Mouse (Mus musculus) stomach, embryonic 14.5 days (tissue): Measurements from ENCODE around the gene Kdm4a. TPM values are rescaled to one million over a fixed set of nuclear protein-coding genes. Genes with fewer than 3 reads are reported as not detected.

Source experiments
- ATAC-seq: fragments of 200-750 bp; cut with Nextera tagmentation; 2 replicates; pipeline ENCODE4 v1.8.0; 2017; ENCODE audit warnings: low read depth, moderate TSS enrichment; ENCODE audit not compliant: insufficient number of reproducible peaks, insufficient read depth, low FRiP score
- H3K27ac ChIP-seq: fragments of 300-500 bp; sonication (generic); 2 replicates; pipeline ENCODE4 v1.5.1; 2014; ENCODE audit warnings: mild to moderate bottlenecking, low read length, moderate library complexity, mixed read lengths
- H3K27me3 ChIP-seq: fragments of 300-500 bp; sonication (generic); 2 replicates; pipeline ENCODE4 v1.6.1; 2014; ENCODE audit warnings: low read length, control low read depth, mixed read lengths; ENCODE audit not compliant: control insufficient read depth, insufficient read depth
- H3K36me3 ChIP-seq: fragments of 300-500 bp; sonication (generic); 2 replicates; pipeline ENCODE4 v1.6.1; 2014; ENCODE audit warnings: mild to moderate bottlenecking, control low read depth, low read length, moderate library complexity, mixed read lengths; ENCODE audit not compliant: control insufficient read depth, insufficient read depth
- H3K4me1 ChIP-seq: fragments of 300-500 bp; sonication (generic); 2 replicates; pipeline ENCODE4 v1.6.1; 2014; ENCODE audit warnings: low read length, control low read depth, mixed read lengths; ENCODE audit not compliant: control insufficient read depth, insufficient read depth
- H3K4me2 ChIP-seq: fragments of 300-500 bp; sonication (generic); replicated peaks from 2 replicates; pipeline ENCODE4 v1.6.1; 2014; ENCODE audit warnings: low read depth, low read length, control low read depth
- H3K4me3 ChIP-seq: fragments of 300-500 bp; sonication (generic); 2 replicates; pipeline ENCODE4 v1.5.1; 2014; ENCODE audit warnings: low read depth, low read length, control low read depth
- H3K9ac ChIP-seq: fragments of 300-500 bp; sonication (generic); replicated peaks from 2 replicates; pipeline ENCODE4 v1.6.1; 2014; ENCODE audit warnings: low read depth, mild to moderate bottlenecking, control low read depth, low read length, moderate library complexity, mixed read lengths
- H3K9me3 ChIP-seq: fragments of 300-500 bp; sonication (generic); 2 replicates; pipeline ENCODE4 v1.6.1; 2016; ENCODE audit warnings: low read depth, low read length, control low read depth; ENCODE audit not compliant: control insufficient read depth
- WGBS: fragments of 180-500 bp; shearing (Covaris S2); extraction: QIAGEN DNeasy Blood & Tissue Kit; methylation state at CpG from one replicate; pipeline ENCODE4 v1.1.7; 2014; 5-methylcytosine and 5-hydroxymethylcytosine counted together
- polyA plus RNA-seq: library from polyadenylated mRNA; unstranded; fragments of >200 nt; fragmentation: Nextera tagmentation; extraction: Ambion mirVana; gene quantifications from 2 replicates; pipeline ENCODE4 v1.2.1, GENCODE M21; 2014

Gene Kdm4a
- polyA plus RNA-seq, 1 experiment from 2014 or later, result 43.5 TPM

GRCm38 (mm10) chr4:118172461-118172860 lies 7.4 kb downstream of the Kdm4a start:
- Histone ChIP-seq H3K27ac (no peak overlapping the region), H3K4me1 (no peaks in the 10 kb centered on the region), H3K4me2 (no peak overlapping the region), H3K27me3 (no peaks in the 10 kb centered on the region), H3K36me3 (peaks cover 95% of the 10 kb centered on the region), H3K4me3 (no peak overlapping the region), H3K9ac (no peak overlapping the region), H3K9me3 (no peaks in the 10 kb centered on the region)
- WGBS, result 96% methylated on average over 12 of the region's 12 CpGs
- ATAC-seq, result no peak

DNA sequence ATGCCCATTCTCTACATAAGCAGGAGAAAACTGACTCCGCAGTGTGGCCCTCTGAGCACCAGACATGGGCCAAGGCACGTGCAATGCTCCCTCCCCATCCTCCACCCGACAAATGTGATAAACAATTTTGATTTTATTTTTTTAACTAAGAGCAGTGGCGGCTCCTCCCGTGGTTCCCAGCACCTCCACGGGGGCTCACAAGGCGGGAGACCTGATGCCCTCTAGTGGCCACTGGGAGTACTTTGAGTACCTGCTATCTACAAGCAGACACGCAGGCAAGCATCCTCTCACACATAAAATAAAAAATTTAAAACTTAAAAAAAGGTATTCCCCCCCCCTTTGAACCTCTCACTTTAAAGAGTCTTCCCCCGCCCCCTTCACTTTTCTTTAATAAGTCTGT lies 8.8 kb downstream of the Kdm4a start:
- Histone ChIP-seq H3K4me3 (no peak overlapping the region), H3K4me2 (no peak overlapping the region), H3K27ac (no peak overlapping the region), H3K9ac (no peak overlapping the region), H3K4me1 (no peaks in the 10 kb centered on the region), H3K36me3 (peaks cover 96% of the 10 kb centered on the region), H3K27me3 (no peaks in the 10 kb centered on the region), H3K9me3 (no peaks in the 10 kb centered on the region)
- WGBS, result 84% methylated on average over 9 of the region's 9 CpGs
- no peak for ATAC-seq

DNA sequence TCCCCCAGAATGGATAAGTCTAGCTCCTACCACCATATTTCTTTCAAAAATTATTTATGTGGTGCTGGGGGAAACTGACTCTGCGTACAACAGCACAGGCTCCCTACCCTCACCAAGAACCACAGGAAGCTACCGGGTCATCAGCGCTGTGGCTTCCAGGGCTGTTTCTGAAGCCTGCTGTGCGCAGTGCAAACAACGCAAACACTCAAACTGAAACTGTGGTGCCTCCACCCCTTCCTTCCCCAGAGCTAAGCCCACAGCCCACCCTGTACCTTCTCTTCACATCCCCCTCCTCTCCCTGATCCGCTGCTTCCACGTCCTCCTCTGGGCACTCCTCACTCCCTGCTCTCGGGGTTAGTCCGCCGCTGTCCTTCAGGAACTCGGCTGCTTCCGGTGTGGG lies 17.7 kb downstream of the Kdm4a start:
- Histone ChIP-seq H3K36me3 (peaks cover 91% of the 10 kb centered on the region), H3K27me3 (no peaks in the 10 kb centered on the region), H3K4me3 (no peak overlapping the region), H3K27ac (no peak overlapping the region), H3K4me2 (no peak overlapping the region), H3K4me1 (no peaks in the 10 kb centered on the region), H3K9me3 (no peaks in the 10 kb centered on the region), H3K9ac (no peak overlapping the region)
- no peak for ATAC-seq
- 95% methylated on average over 12 of the region's 12 CpGs for WGBS

- no peak for ATAC-seq
- H3K4me3 ChIP-seq, result no peak overlapping the region
- H3K4me1 ChIP-seq, result no peaks in the 10 kb centered on the region
- H3K27ac ChIP-seq, result no peak overlapping the region
- no peak overlapping the region for H3K9ac ChIP-seq
- H3K4me2 ChIP-seq, result no peak overlapping the region
- no peaks in the 10 kb centered on the region for H3K27me3 ChIP-seq
- WGBS, result 91% methylated on average over 3 of the region's 3 CpGs
- H3K36me3 ChIP-seq, result peaks cover 94% of the 10 kb centered on the region
- H3K9me3 ChIP-seq, result no peaks in the 10 kb centered on the region
These were observed 22.2 kb downstream of the Kdm4a start for GRCm38 (mm10) chr4:118157666-118158065.

DNA sequence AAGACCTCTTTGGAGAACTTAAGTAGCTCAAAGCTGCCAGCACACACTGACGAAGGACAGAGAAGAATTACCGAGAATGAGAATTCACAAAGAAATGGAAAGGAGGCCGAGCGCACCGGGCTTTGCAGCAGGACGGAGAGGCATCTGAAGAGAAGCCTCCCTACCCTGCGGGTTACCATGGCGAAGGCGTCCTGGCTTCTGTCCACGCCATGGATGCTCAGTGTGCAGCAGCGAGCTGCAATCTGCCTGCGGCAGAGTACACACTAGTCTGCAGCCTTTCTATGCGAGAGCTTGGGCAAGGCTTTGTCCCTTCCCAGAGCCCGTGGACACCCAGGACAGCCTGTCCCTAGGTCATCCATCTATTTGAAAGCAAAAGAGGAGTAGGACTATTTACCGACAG lies 23.3 kb downstream of the Kdm4a start:
- Histone ChIP-seq H3K4me2 (no peak overlapping the region), H3K4me3 (no peak overlapping the region), H3K9ac (no peak overlapping the region), H3K9me3 (no peaks in the 10 kb centered on the region), H3K4me1 (no peaks in the 10 kb centered on the region), H3K36me3 (peaks cover 94% of the 10 kb centered on the region), H3K27me3 (no peaks in the 10 kb centered on the region), H3K27ac (no peak overlapping the region)
- WGBS, result 86% methylated on average over 15 of the region's 15 CpGs
- ATAC-seq, result no peak

GRCm38 (mm10) chr4:118154889-118155288 lies 25.0 kb downstream of the Kdm4a start:
- H3K4me2 ChIP-seq, result no peak overlapping the region
- no peak overlapping the region for H3K27ac ChIP-seq
- no peaks in the 10 kb centered on the region for H3K4me1 ChIP-seq
- ATAC-seq, result no peak
- H3K9me3 ChIP-seq, result no peaks in the 10 kb centered on the region
- no peaks in the 10 kb centered on the region for H3K27me3 ChIP-seq
- no peak overlapping the region for H3K9ac ChIP-seq
- 90% methylated on average over 5 of the region's 5 CpGs for WGBS
- H3K4me3 ChIP-seq, result no peak overlapping the region
- peaks cover 90% of the 10 kb centered on the region for H3K36me3 ChIP-seq

DNA sequence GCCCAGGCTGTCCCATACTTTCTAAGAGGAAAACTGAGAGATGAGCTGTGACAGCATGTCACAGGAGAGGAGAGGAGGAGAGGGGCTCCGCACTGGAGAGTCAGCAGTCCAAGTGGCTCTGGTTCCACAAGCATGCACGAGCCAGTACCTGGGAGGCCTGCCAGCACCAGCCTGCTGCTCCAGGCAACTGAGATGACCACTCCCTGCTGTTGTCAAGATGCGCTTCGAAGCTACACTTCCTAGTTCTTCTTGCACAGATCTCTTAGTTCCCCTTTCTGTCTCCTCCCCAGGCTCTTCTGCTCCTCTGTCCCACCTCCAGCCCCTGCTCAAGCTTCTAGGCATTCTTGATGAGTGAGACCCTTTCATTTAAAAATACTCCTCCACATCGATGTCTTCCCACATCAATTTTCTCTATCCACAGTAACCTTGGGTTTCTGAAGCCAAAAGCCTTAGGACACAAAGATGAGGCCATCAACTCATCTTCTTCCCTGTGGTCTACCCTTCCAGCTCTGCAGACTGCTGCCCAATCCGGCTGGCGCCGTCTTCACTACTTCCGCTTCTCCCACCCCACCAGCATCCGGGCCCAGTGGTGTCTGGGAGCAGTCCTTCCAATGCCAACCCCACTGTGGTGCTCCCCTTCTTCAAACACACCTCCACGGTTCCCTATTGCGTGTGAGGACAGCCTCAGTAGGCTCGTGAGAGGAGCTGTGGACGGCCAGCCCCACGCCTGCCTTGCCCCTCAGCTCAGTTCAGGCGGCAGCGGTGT lies 27.6 kb downstream of the Kdm4a start:
- H3K4me3 ChIP-seq, result no peak overlapping the region
- H3K9ac ChIP-seq, result no peak overlapping the region
- H3K27me3 ChIP-seq, result no peaks in the 10 kb centered on the region
- no peak overlapping the region for H3K4me2 ChIP-seq
- peaks cover 90% of the 10 kb centered on the region for H3K36me3 ChIP-seq
- no peak for ATAC-seq
- H3K27ac ChIP-seq, result no peak overlapping the region
- H3K4me1 ChIP-seq, result no peaks in the 10 kb centered on the region
- 94% methylated on average over 17 of the region's 17 CpGs for WGBS
- no peaks in the 10 kb centered on the region for H3K9me3 ChIP-seq

DNA sequence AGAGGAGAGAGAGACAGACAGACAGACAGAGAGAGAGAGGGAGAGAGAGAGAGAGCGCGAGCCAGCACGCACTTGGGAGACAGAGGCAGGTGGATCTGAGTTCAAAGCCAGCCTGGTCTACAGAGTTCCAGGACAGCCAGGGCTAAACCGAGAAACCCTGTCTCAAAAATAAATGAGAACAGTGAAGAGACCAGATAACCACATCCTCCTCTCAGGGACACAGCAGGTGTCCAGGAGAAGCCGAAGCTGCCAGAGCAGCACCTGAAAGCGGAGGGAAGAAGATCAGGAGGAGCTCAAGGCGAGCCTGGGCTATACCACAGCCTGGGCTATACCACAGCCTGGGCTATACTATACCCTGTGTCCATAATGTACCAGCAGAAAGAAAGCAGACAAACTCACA lies 29.0 kb downstream of the Kdm4a start:
- WGBS, result 92% methylated on average over 7 of the region's 7 CpGs
- Histone ChIP-seq H3K27ac (no peak overlapping the region), H3K4me3 (no peak overlapping the region), H3K9ac (no peak overlapping the region), H3K4me2 (no peak overlapping the region), H3K4me1 (no peaks in the 10 kb centered on the region), H3K27me3 (no peaks in the 10 kb centered on the region), H3K9me3 (no peaks in the 10 kb centered on the region), H3K36me3 (peaks cover 91% of the 10 kb centered on the region)
- ATAC-seq, result no peak
